Mouse (Mus musculus) CH12.LX (cell line): ENCODE data around the gene Sez6l2.

Experiments used
- CHD1 ChIP-seq: IDR thresholded peaks from 2 replicates; pipeline ENCODE4 v1.6.1; 2012; ENCODE audit warnings: low read depth, low read length, improper control_type of control experiment, inconsistent platforms
- CHD2 ChIP-seq: IDR thresholded peaks from 2 replicates; pipeline ENCODE4 v1.6.1; 2011; ENCODE audit warnings: low read length, improper control_type of control experiment
- CTCF ChIP-seq, 2 experiments: IDR thresholded peaks in 1 of 2; conservative IDR thresholded peaks in 1 of 2; 2 replicates each; pipeline ENCODE4 v1.5.1; 2011 to 2012; ENCODE audit warnings: low read depth in 2 of 2, low read length in 2 of 2, improper control_type of control experiment in 1 of 2, inconsistent platforms in 1 of 2, mild to moderate bottlenecking in 1 of 2, moderate library complexity in 1 of 2
- ELF1 ChIP-seq: IDR thresholded peaks from 2 replicates; pipeline ENCODE4 v1.6.1; 2014; ENCODE audit warnings: low read depth, mild to moderate bottlenecking, inconsistent platforms, low read length, improper control_type of control experiment
- EP300 ChIP-seq: IDR thresholded peaks from 2 replicates; pipeline ENCODE4 v1.6.1; 2011; ENCODE audit warnings: low read length, improper control_type of control experiment
- ETS1 ChIP-seq: conservative IDR thresholded peaks from 2 replicates; pipeline ENCODE4 v1.6.1; 2012; ENCODE audit warnings: low read depth, mild to moderate bottlenecking, inconsistent platforms, low read length, improper control_type of control experiment, moderate library complexity
- MAFK ChIP-seq: IDR thresholded peaks from 2 replicates; pipeline ENCODE4 v1.6.1; 2011; ENCODE audit warnings: low read length, improper control_type of control experiment; ENCODE audit not compliant: insufficient replicate concordance
- POLR2A ChIP-seq: IDR thresholded peaks from 2 replicates; pipeline ENCODE4 v1.6.1; 2011; ENCODE audit warnings: low read depth, mild to moderate bottlenecking, improper control_type of control experiment, low read length
- POLR2AphosphoS2 ChIP-seq: IDR thresholded peaks from 2 replicates; pipeline ENCODE4 v1.6.1; 2011; ENCODE audit warnings: low read depth, low read length, improper control_type of control experiment
- SIN3A ChIP-seq: IDR thresholded peaks from 2 replicates; pipeline ENCODE4 v1.6.1; 2012; ENCODE audit warnings: low read length, improper control_type of control experiment, inconsistent platforms
- USF2 ChIP-seq: conservative IDR thresholded peaks from 2 replicates; pipeline ENCODE4 v1.6.1; 2011; ENCODE audit warnings: low read depth, low read length, improper control_type of control experiment
- ZMIZ1 ChIP-seq: IDR thresholded peaks from 2 replicates; pipeline ENCODE4 v1.6.1; 2012; ENCODE audit warnings: low read depth, mild to moderate bottlenecking, inconsistent platforms, low read length, improper control_type of control experiment
- ZNF384 ChIP-seq: IDR thresholded peaks from 2 replicates; pipeline ENCODE4 v1.6.1; 2012; ENCODE audit warnings: low read depth, low read length, improper control_type of control experiment, inconsistent platforms

DNA sequence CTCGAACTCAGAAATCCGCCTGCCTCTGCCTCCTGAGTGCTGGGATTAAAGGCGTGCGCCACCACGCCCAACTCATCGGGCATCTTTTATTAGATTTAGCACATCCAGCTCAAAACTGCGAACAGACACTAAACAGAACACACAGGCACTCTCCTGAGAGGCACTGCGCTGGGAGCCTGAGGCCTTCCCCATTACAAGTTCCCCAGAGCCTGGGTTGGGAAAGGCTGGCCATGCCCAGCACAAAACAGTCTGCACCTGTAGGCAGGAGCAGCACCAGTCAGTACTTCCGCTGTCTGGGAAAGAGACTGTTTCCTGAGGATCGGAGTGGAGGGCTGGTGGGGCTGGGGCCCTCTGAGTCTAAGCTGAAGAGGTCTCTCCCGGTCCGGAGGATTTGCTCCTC, 64.6 kb downstream of the Sez6l2 start:
- no peak for TF ChIP-seq CTCF (conservative IDR thresholded peaks at IDR 0.05 in 1 of 2, IDR thresholded peaks at IDR 0.05 in 1 of 2; ENCODE audit: low read depth in 2 of 2, low read length in 2 of 2)
- TF ChIP-seq ELF1 = no peak
- TF ChIP-seq CHD2 = no peak
- no peak for TF ChIP-seq POLR2A
- TF ChIP-seq POLR2AphosphoS2 = no peak
- TF ChIP-seq ETS1 = no peak
- no peak for TF ChIP-seq MAFK
- TF ChIP-seq ZMIZ1 = no peak
- TF ChIP-seq ZNF384 = no peak
- no peak for TF ChIP-seq CHD1
- no peak for TF ChIP-seq SIN3A
- TF ChIP-seq USF2 = no peak
- no peak for TF ChIP-seq EP300
